Mouse (Mus musculus): ENCODE results near the gene Hip1r. TPM values are rescaled to one million over a fixed set of nuclear protein-coding genes. Genes with fewer than 3 reads are reported as not detected.
A peak's percentile ranks its signal among the peaks of the same experiment; 100 is the strongest.

The Hip1r gene
- polyA plus RNA-seq, 1 experiment from 2014 or later = 13.5 TPM

DNA sequence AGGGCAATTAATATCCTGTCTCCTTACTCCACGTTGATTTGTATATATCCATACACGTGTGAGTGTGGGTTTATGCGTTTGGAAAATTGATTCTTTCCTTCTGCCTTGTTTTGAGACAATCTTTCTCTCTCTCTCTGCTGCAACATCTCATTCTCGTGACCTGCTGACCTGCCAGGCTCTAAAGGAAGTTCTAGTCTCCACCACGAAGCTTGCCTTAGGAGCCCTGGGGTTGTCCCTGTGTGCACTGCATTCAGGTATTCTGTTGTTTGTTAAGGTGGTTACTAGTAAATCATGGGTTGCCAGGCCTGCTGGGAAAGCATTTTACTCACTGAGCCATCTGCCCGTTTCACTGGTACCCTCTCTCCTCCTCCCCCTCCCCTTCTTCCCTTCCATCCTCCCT lies 62.9 kb downstream of the Hip1r start:
- Histone ChIP-seq H3K27ac (ENCODE audit: low read depth) (no peak overlapping the region), H3K4me3 (ENCODE audit: low read depth, low read length) (no peak overlapping the region), H3K4me2 (ENCODE audit: low read depth, low read length) (no peak overlapping the region), H3K9ac (replicated peaks) (no peak overlapping the region), H3K4me1 (ENCODE audit: insufficient read depth) (peaks cover 11% of the 10 kb centered on the region; the same call in 1 of the 2 replicates), H3K36me3 (replicated peaks; ENCODE audit: insufficient read depth, low read length) (no peaks in the 10 kb centered on the region), H3K27me3 (ENCODE audit: insufficient read depth, low read length) (no peaks in the 10 kb centered on the region), H3K9me3 (ENCODE audit: low read length) (no peaks in the 10 kb centered on the region)
- ATAC-seq (no peak), DNase-seq (no peak)
- 41% methylated on average over 6 of the region's 6 CpGs for WGBS (ENCODE audit: insufficient replicate concordance)
- no peak for TF ChIP-seq CTCF (IDR thresholded peaks at IDR 0.05; ENCODE audit: low read depth)
- TF ChIP-seq EP300 (IDR thresholded peaks at IDR 0.05; ENCODE audit: low read depth) = no peak

- no peak for TF ChIP-seq EP300 (IDR thresholded peaks at IDR 0.05; ENCODE audit: low read depth)
- no peak for TF ChIP-seq CTCF (IDR thresholded peaks at IDR 0.05; ENCODE audit: low read depth)
- ATAC-seq = no peak
Observed at GRCm38 (mm10) chr5:124036836-124037235, 63.4 kb downstream of the Hip1r start.

GRCm38 (mm10) chr5:124039602-124040001 lies 66.2 kb downstream of the Hip1r start:
- no peak for TF ChIP-seq EP300 (IDR thresholded peaks at IDR 0.05; ENCODE audit: low read depth)
- TF ChIP-seq CTCF (IDR thresholded peaks at IDR 0.05; ENCODE audit: low read depth) = no peak
- Histone ChIP-seq H3K4me1 (ENCODE audit: insufficient read depth) (peaks cover 10% of the 10 kb centered on the region; the same call in 1 of the 2 replicates), H3K27ac (ENCODE audit: low read depth) (no peak overlapping the region), H3K4me3 (ENCODE audit: low read depth, low read length) (no peak overlapping the region), H3K9ac (replicated peaks) (no peak overlapping the region), H3K9me3 (ENCODE audit: low read length) (no peaks in the 10 kb centered on the region), H3K27me3 (ENCODE audit: insufficient read depth, low read length) (no peaks in the 10 kb centered on the region), H3K4me2 (ENCODE audit: low read depth, low read length) (no peak overlapping the region), H3K36me3 (replicated peaks; ENCODE audit: insufficient read depth, low read length) (no peaks in the 10 kb centered on the region)
- DNase-seq (no peak), ATAC-seq (no peak)
- WGBS (ENCODE audit: insufficient replicate concordance) = 63% methylated on average over 6 of the region's 6 CpGs

More at GRCm38 (mm10) chr5:124036836-124037235, 63.4 kb downstream of the Hip1r start:
- Histone ChIP-seq H3K4me1 (ENCODE audit: insufficient read depth) (peaks cover 11% of the 10 kb centered on the region; the same call in 1 of the 2 replicates), H3K4me3 (ENCODE audit: low read depth, low read length) (no peak overlapping the region), H3K9ac (replicated peaks) (no peak overlapping the region), H3K4me2 (ENCODE audit: low read depth, low read length) (no peak overlapping the region), H3K36me3 (replicated peaks; ENCODE audit: insufficient read depth, low read length) (no peaks in the 10 kb centered on the region), H3K9me3 (ENCODE audit: low read length) (no peaks in the 10 kb centered on the region), H3K27ac (ENCODE audit: low read depth) (0 out of 2 replicates have a peak overlapping the region, but pooled peaks have one; percentile 12), H3K27me3 (ENCODE audit: insufficient read depth, low read length) (no peaks in the 10 kb centered on the region)
- WGBS (ENCODE audit: insufficient replicate concordance) = 54% methylated on average over 5 of the region's 5 CpGs
- DNase-seq = no peak

DNA sequence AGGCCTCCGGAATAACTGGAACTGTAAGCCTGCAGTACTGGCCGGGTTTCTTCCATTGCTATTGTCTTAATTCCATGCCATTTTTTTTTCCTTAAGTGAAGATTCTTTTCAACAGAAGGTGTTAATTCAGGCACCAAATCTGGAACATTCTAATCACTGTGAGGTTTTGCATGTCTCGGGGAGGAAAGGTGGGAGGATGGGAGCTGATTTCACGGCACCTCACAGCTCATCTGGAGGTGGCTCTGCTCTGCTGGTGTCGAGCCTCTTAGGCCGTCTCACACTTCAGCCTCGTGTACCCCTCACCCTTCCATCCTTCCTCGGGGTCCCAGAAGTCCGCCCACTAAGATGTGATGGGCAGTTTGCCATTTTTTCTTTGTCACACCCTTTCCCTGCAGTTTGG lies 67.7 kb downstream of the Hip1r start:
- no peak for TF ChIP-seq EP300 (IDR thresholded peaks at IDR 0.05; ENCODE audit: low read depth)
- TF ChIP-seq CTCF (IDR thresholded peaks at IDR 0.05; ENCODE audit: low read depth) = no peak
- H3K27ac ChIP-seq (ENCODE audit: low read depth) = no peak overlapping the region
- H3K36me3 ChIP-seq (replicated peaks; ENCODE audit: insufficient read depth, low read length) = no peaks in the 10 kb centered on the region
- DNase-seq (no peak), ATAC-seq (no peak)
- H3K4me1 ChIP-seq (ENCODE audit: insufficient read depth) = peaks cover 7% of the 10 kb centered on the region; the same call in 1 of the 2 replicates
- no peak overlapping the region for H3K4me2 ChIP-seq (ENCODE audit: low read depth, low read length)
- WGBS (ENCODE audit: insufficient replicate concordance) = 69% methylated on average over 9 of the region's 9 CpGs
- H3K9me3 ChIP-seq (ENCODE audit: low read length) = no peaks in the 10 kb centered on the region
- H3K27me3 ChIP-seq (ENCODE audit: insufficient read depth, low read length) = no peaks in the 10 kb centered on the region
- H3K4me3 ChIP-seq (ENCODE audit: low read depth, low read length) = no peak overlapping the region
- no peak overlapping the region for H3K9ac ChIP-seq (replicated peaks)

DNA sequence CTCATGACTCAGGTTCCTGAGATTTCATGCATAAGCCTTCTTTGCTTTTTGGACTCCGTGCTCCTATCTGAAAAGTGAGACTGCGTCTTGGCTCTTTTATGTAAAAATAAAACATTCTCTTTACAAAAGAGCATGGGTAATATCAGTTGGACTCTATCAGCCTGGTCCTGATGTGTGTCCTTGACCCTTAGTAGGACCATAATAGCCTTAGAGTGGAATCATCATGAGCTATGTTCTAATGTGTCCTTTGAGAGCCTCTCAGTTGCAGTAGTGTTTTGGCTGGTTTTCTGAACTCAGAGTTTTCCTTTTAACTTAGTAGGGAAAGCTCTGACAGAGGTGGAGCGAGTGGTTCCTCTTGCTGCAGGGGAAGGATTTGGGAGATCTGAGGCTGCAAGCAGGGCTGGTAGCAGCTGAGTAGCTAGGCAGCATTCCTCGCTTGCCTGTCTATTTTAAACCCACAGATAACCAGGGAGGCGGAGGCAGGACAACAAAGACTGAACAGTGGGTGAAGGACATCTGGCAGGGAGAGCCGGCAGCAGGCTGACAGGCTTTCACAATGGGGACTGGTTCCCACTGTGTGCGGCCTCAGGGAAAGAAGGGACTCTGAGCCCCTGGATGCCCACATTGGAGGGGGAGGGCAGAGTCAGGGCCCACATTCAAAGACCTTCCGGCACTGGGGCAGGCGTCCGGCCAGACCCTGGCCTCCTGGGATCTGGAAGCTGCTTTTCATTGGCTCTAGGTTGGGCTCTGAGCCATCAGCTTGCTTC lies 70.0 kb downstream of the Hip1r start:
- DNase-seq (no peak), ATAC-seq (peak; percentile 50; the same call in 1 of the 2 replicates)
- WGBS (ENCODE audit: insufficient replicate concordance) = 51% methylated on average over 10 of the region's 10 CpGs
- Histone ChIP-seq H3K4me2 (ENCODE audit: low read depth, low read length) (no peak overlapping the region), H3K27ac (ENCODE audit: low read depth) (peak overlapping the region; percentile 56; the same call in 1 of the 2 replicates), H3K36me3 (replicated peaks; ENCODE audit: insufficient read depth, low read length) (no peaks in the 10 kb centered on the region), H3K9me3 (ENCODE audit: low read length) (no peaks in the 10 kb centered on the region), H3K4me3 (ENCODE audit: low read depth, low read length) (no peak overlapping the region), H3K4me1 (ENCODE audit: insufficient read depth) (peaks cover 18% of the 10 kb centered on the region), H3K27me3 (ENCODE audit: insufficient read depth, low read length) (no peaks in the 10 kb centered on the region), H3K9ac (replicated peaks) (no peak overlapping the region; the same call in 1 of the 2 replicates)
- TF ChIP-seq CTCF (IDR thresholded peaks at IDR 0.05; ENCODE audit: low read depth) (no peak), EP300 (IDR thresholded peaks at IDR 0.05; ENCODE audit: low read depth) (no peak)

- Histone ChIP-seq H3K27me3 (ENCODE audit: insufficient read depth, low read length) (no peaks in the 10 kb centered on the region), H3K4me3 (ENCODE audit: low read depth, low read length) (no peak overlapping the region), H3K27ac (ENCODE audit: low read depth) (no peak overlapping the region), H3K9ac (replicated peaks) (no peak overlapping the region), H3K4me2 (ENCODE audit: low read depth, low read length) (no peak overlapping the region), H3K9me3 (ENCODE audit: low read length) (no peaks in the 10 kb centered on the region), H3K36me3 (replicated peaks; ENCODE audit: insufficient read depth, low read length) (no peaks in the 10 kb centered on the region), H3K4me1 (ENCODE audit: insufficient read depth) (peaks cover 23% of the 10 kb centered on the region)
- TF ChIP-seq EP300 (IDR thresholded peaks at IDR 0.05; ENCODE audit: low read depth) (no peak), CTCF (IDR thresholded peaks at IDR 0.05; ENCODE audit: low read depth) (peak; percentile 38; the same call in 1 of the 2 replicates)
- WGBS (ENCODE audit: insufficient replicate concordance) = 84% methylated on average over 5 of the region's 5 CpGs
- DNase-seq (no peak), ATAC-seq (no peak)
Observed at GRCm38 (mm10) chr5:124043999-124044398, 70.6 kb downstream of the Hip1r start.

Measured in liver, postnatal 0 days (tissue).